Mouse (Mus musculus) heart, postnatal 0 days (tissue): ENCODE data around the gene Emp2.

Experiments
- CTCF ChIP-seq: IDR thresholded peaks from 2 replicates; pipeline ENCODE4 v1.5.1; 2016; ENCODE audit warnings: antibody characterized with exemption, control low read depth, low read depth
- EP300 ChIP-seq: IDR thresholded peaks from 2 replicates; pipeline ENCODE4 v1.6.1; 2016; ENCODE audit warnings: antibody characterized with exemption, low read depth

- TF ChIP-seq CTCF, result no peak
- TF ChIP-seq EP300, result no peak
Observed at GRCm38 (mm10) chr16:10301337-10301736, 12.4 kb downstream of the Emp2 start.
